Mouse (Mus musculus) liver, embryonic 16.5 days (tissue): ENCODE data around the gene Tmem104. TPM values are rescaled to one million over a fixed set of nuclear protein-coding genes. Genes with fewer than 3 reads are reported as not detected.
A peak's percentile ranks its signal among the peaks of the same experiment; 100 is the strongest.

Experiments
- ATAC-seq: fragments of 200-750 bp; cut with Nextera tagmentation; 2 replicates; pipeline ENCODE4 v1.8.0; 2017; ENCODE audit warnings: low read depth, mild to moderate bottlenecking, moderate number of reproducible peaks, moderate library complexity
- H3K27ac ChIP-seq: fragments of 300-500 bp; sonication (generic); 2 replicates; pipeline ENCODE4 v1.5.1; 2014; ENCODE audit warnings: mild to moderate bottlenecking, low read length
- H3K27me3 ChIP-seq: fragments of 300-500 bp; sonication (generic); 2 replicates; pipeline ENCODE4 v1.6.1; 2014; ENCODE audit warnings: low read depth, low read length, mixed read lengths; ENCODE audit not compliant: control insufficient read depth, insufficient read depth
- H3K36me3 ChIP-seq: fragments of 300-500 bp; sonication (generic); 2 replicates; pipeline ENCODE4 v1.6.1; 2014; ENCODE audit warnings: mild to moderate bottlenecking; ENCODE audit not compliant: control insufficient read depth, insufficient read depth
- H3K4me1 ChIP-seq: fragments of 300-500 bp; sonication (generic); 2 replicates; pipeline ENCODE4 v1.6.1; 2014; ENCODE audit warnings: low read depth, low read length, mixed read lengths; ENCODE audit not compliant: control insufficient read depth
- H3K4me2 ChIP-seq: fragments of 300-500 bp; sonication (generic); 2 replicates; pipeline ENCODE4 v1.6.1; 2014; ENCODE audit warnings: low read depth, low read length, mixed read lengths
- H3K4me3 ChIP-seq: fragments of 300-500 bp; sonication (generic); 2 replicates; pipeline ENCODE4 v1.5.1; 2014; ENCODE audit warnings: low read depth, mild to moderate bottlenecking, low read length
- H3K9ac ChIP-seq: fragments of 300-500 bp; sonication (generic); 2 replicates; pipeline ENCODE4 v1.6.1; 2014; ENCODE audit warnings: low read depth, low read length
- H3K9me3 ChIP-seq: fragments of 300-500 bp; sonication (generic); replicated peaks from 2 replicates; pipeline ENCODE4 v1.6.1; 2016; ENCODE audit warnings: low read length; ENCODE audit not compliant: control insufficient read depth
- WGBS: fragments of 180-500 bp; shearing (Covaris S2); extraction: QIAGEN DNeasy Blood & Tissue Kit; methylation state at CpG from one replicate; pipeline ENCODE4 v1.1.7; 2014; ENCODE audit not compliant: insufficient replicate concordance; 5-methylcytosine and 5-hydroxymethylcytosine counted together
- microRNA-seq: library from miRNA; unstranded; fragments of <30 nt; microRNA quantifications from one replicate; pipeline ENCODE4, GENCODE M21; 2016
- polyA plus RNA-seq: library from polyadenylated mRNA; unstranded; fragments of >200 nt; fragmentation: Nextera tagmentation; extraction: Ambion mirVana; gene quantifications from 2 replicates; pipeline ENCODE4 v1.2.1, GENCODE M21; 2015

The Tmem104 gene
- polyA plus RNA-seq, 1 experiment from 2014 or later, result 6.4 TPM

- Histone ChIP-seq H3K4me1 (peaks cover 5% of the 10 kb centered on the region), H3K27me3 (no peaks in the 10 kb centered on the region), H3K36me3 (no peaks in the 10 kb centered on the region; the same call in 1 of the 2 replicates), H3K4me2 (no peak overlapping the region), H3K27ac (no peak overlapping the region), H3K4me3 (no peak overlapping the region), H3K9ac (no peak overlapping the region), H3K9me3 (no peaks in the 10 kb centered on the region)
- 68% methylated on average over 1 of the region's 1 CpGs for WGBS
- ATAC-seq, result no peak
Observed at GRCm38 (mm10) chr11:115290314-115290713, 103.0 kb downstream of the Tmem104 start.

GRCm38 (mm10) chr11:115290919-115291318, 103.6 kb downstream of the Tmem104 start:
- H3K9me3 ChIP-seq, result no peaks in the 10 kb centered on the region
- no peak overlapping the region for H3K4me3 ChIP-seq
- H3K27ac ChIP-seq, result no peak overlapping the region
- no peaks in the 10 kb centered on the region; the same call in 1 of the 2 replicates for H3K36me3 ChIP-seq
- peaks cover 5% of the 10 kb centered on the region for H3K4me1 ChIP-seq
- no peak overlapping the region for H3K9ac ChIP-seq
- no peak overlapping the region for H3K4me2 ChIP-seq
- H3K27me3 ChIP-seq, result no peaks in the 10 kb centered on the region
- WGBS, result 64% methylated on average over 6 of the region's 6 CpGs
- ATAC-seq, result no peak

GRCm38 (mm10) chr11:115291503-115291902, 104.2 kb downstream of the Tmem104 start:
- Histone ChIP-seq H3K36me3 (no peaks in the 10 kb centered on the region; the same call in 1 of the 2 replicates), H3K4me1 (peaks cover 5% of the 10 kb centered on the region), H3K9me3 (no peaks in the 10 kb centered on the region), H3K27ac (peak overlapping the region; percentile 85), H3K27me3 (no peaks in the 10 kb centered on the region), H3K9ac (no peak overlapping the region; the same call in 1 of the 2 replicates), H3K4me2 (no peak overlapping the region), H3K4me3 (no peak overlapping the region)
- ATAC-seq, result no peak
- 60% methylated on average over 10 of the region's 10 CpGs for WGBS

GRCm38 (mm10) chr11:115292631-115293375, 105.5 kb downstream of the Tmem104 start:
- Histone ChIP-seq H3K36me3 (no peaks in the 10 kb centered on the region; the same call in 1 of the 2 replicates), H3K4me1 (peaks cover 5% of the 10 kb centered on the region), H3K4me3 (peak overlapping the region; percentile 19; the same call in 1 of the 2 replicates), H3K9me3 (no peaks in the 10 kb centered on the region), H3K9ac (no peak overlapping the region; the same call in 1 of the 2 replicates), H3K27ac (peak overlapping the region; percentile 85), H3K27me3 (peaks cover 11% of the 10 kb centered on the region; the same call in 1 of the 2 replicates), H3K4me2 (peak overlapping the region; percentile 36; the same call in 1 of the 2 replicates)
- 44% methylated on average over 14 of the region's 14 CpGs for WGBS
- ATAC-seq, result peak; percentile 71

- H3K27ac ChIP-seq, result no peak overlapping the region
- peaks cover 15% of the 10 kb centered on the region; the same call in 1 of the 2 replicates for H3K27me3 ChIP-seq
- peaks cover 5% of the 10 kb centered on the region for H3K4me1 ChIP-seq
- 61% methylated on average over 11 of the region's 11 CpGs for WGBS
- H3K4me3 ChIP-seq, result peak overlapping the region; percentile 55
- H3K9ac ChIP-seq, result no peak overlapping the region
- no peaks in the 10 kb centered on the region for H3K9me3 ChIP-seq
- H3K36me3 ChIP-seq, result no peaks in the 10 kb centered on the region; the same call in 1 of the 2 replicates
- no peak for ATAC-seq
- peak overlapping the region; percentile 49 for H3K4me2 ChIP-seq
Observed at GRCm38 (mm10) chr11:115295939-115296338, 108.7 kb downstream of the Tmem104 start.

Small RNAs within 50 kb of the gene (microRNA-seq; reads per million reads assigned to microRNA genes)
- gene Gm25837, result not detected

Other genes with a start within 250 kb of the Tmem104 start
- 0.14 TPM in 1 of 2 replicates, not detected in the other for gene Cd300c, start 218.3 kb upstream of the Tmem104 start, polyA plus RNA-seq
- gene Cd300ld, start 197.6 kb upstream of the Tmem104 start, polyA plus RNA-seq, result 0.97 and 1.3 TPM in 2 replicates
- 9.8 and 11.1 TPM in 2 replicates for gene Cd300c2, start 185.6 kb upstream of the Tmem104 start, polyA plus RNA-seq
- gene Cd300ld2, start 171.3 kb upstream of the Tmem104 start, polyA plus RNA-seq, result not detected in 2 replicates
- gene Cd300ld4, start 160.5 kb upstream of the Tmem104 start, polyA plus RNA-seq, result not detected in 2 replicates
- not detected in 2 replicates for gene Cd300ld5, start 149.7 kb upstream of the Tmem104 start, polyA plus RNA-seq
- not detected in 2 replicates for gene Cd300ld3, start 139.1 kb upstream of the Tmem104 start, polyA plus RNA-seq
- gene Cd300e, start 125.3 kb upstream of the Tmem104 start, polyA plus RNA-seq, result 0.46 and 0.79 TPM in 2 replicates
- gene Rab37, start 96.1 kb upstream of the Tmem104 start, polyA plus RNA-seq, result 2.3 and 2.4 TPM in 2 replicates
- 4.0 and 5.5 TPM in 2 replicates for gene Cd300lf, start 53.5 kb upstream of the Tmem104 start, polyA plus RNA-seq
- gene Slc9a3r1, start 24.1 kb upstream of the Tmem104 start, polyA plus RNA-seq, result 78.8 and 88.7 TPM in 2 replicates
- 12.7 TPM in 2 replicates for gene Nat9, start 372 bp downstream of the Tmem104 start, polyA plus RNA-seq
- gene Grin2c, start 79.8 kb downstream of the Tmem104 start, polyA plus RNA-seq, result 0.05 and 0.09 TPM in 2 replicates
- gene Fdxr, start 89.6 kb downstream of the Tmem104 start, polyA plus RNA-seq, result 19.5 and 21.7 TPM in 2 replicates
- gene Fads6, start 110.2 kb downstream of the Tmem104 start, polyA plus RNA-seq, result 4.4 and 4.5 TPM in 2 replicates
- gene Otop2, start 119.7 kb downstream of the Tmem104 start, polyA plus RNA-seq, result not detected in 2 replicates
- gene Ush1g, start 134.6 kb downstream of the Tmem104 start, polyA plus RNA-seq, result 0.09 and 0.13 TPM in 2 replicates
- 0.11 TPM in 1 of 2 replicates, not detected in the other for gene Otop3, start 147.2 kb downstream of the Tmem104 start, polyA plus RNA-seq
- 1.3 and 1.9 TPM in 2 replicates for gene Hid1, start 180.3 kb downstream of the Tmem104 start, polyA plus RNA-seq
- gene Cdr2l, start 194.4 kb downstream of the Tmem104 start, polyA plus RNA-seq, result 0.95 and 1.3 TPM in 2 replicates
- 68.8 and 71.7 TPM in 2 replicates for gene Mrpl58, start 216.3 kb downstream of the Tmem104 start, polyA plus RNA-seq
- gene Atp5h, start 232.5 kb downstream of the Tmem104 start, polyA plus RNA-seq, result 482 and 528 TPM in 2 replicates
- gene Kctd2, start 232.6 kb downstream of the Tmem104 start, polyA plus RNA-seq, result 0.70 and 1.0 TPM in 2 replicates